8 mouse cellular contexts compared by ENCODE assay signal in genomic region chr8:116992176-116992971, GRCm38 (mm10). TPM values are rescaled to one million over a fixed set of nuclear protein-coding genes. Genes with fewer than 3 reads are reported as not detected.
DNase-seq lines count a peak whose midpoint lies in the region; TF ChIP-seq lines count a peak whose summit lies in the region.

No protein-coding gene starts in this region.

- intact Hi-C loops in left cerebral cortex, postnatal 4 days (cut with DNase I), result no loop called here

- no peak for TF ChIP-seq CTCF in kidney, adult 2 months (conservative IDR thresholded peaks at IDR 0.05; ENCODE audit: insufficient read depth, insufficient read length, low read depth, low read length)

- H3K9me3 ChIP-seq in midbrain, embryonic 10.5 days (replicated peaks), result no peaks in the 10 kb centered on the region

- 3% methylated on average over 23 of the region's 23 CpGs for WGBS in kidney, adult 2 months
- 17% methylated on average over 23 of the region's 23 CpGs for WGBS in midbrain, embryonic 10.5 days

- H3K4me3 ChIP-seq in kidney, adult 2 months (ENCODE audit: insufficient read depth, low read depth, low read length), result peak overlapping the region; percentile 80
- H3K4me3 ChIP-seq in midbrain, embryonic 10.5 days, result peak overlapping the region; percentile 77

- peak; percentile 7 for DNase-seq in left cerebral cortex, postnatal 4 days
- no peak for DNase-seq in left cerebral cortex, adult 8-10 months (ENCODE audit: low spot score in 2 of 2)
- DNase-seq in Muller cell, postnatal 12 days (ENCODE audit: inconsistent ontology term), result peak; percentile 74
- DNase-seq in fibroblast of lung, adult 2 months (ENCODE audit: low read depth), result peak; percentile 31
- peak; percentile 93 for DNase-seq in kidney, adult 2 months
- peak; percentile 25 for DNase-seq in midbrain, embryonic 10.5 days (ENCODE audit: low spot score)
- DNase-seq in yolk sac, embryonic 10.5 days (ENCODE audit: low spot score), result peak; percentile 73
- DNase-seq in frontal cortex, postnatal 25 days (ENCODE audit: low spot score in 2 of 2), result no peak

- H3K27ac ChIP-seq in kidney, adult 2 months (ENCODE audit: insufficient read depth, low read depth, low read length), result peak overlapping the region; percentile 86
- H3K27ac ChIP-seq in midbrain, embryonic 10.5 days (replicated peaks), result peak overlapping the region; percentile 85

- H3K27me3 ChIP-seq in kidney, adult 2 months (replicated peaks; ENCODE audit: control insufficient read depth, insufficient read depth, low read length), result no peaks in the 10 kb centered on the region
- no peaks in the 10 kb centered on the region for H3K27me3 ChIP-seq in midbrain, embryonic 10.5 days (ENCODE audit: low read depth, poor library complexity, severe bottlenecking)

- peaks cover 12% of the 10 kb centered on the region; the same call in 1 of the 2 replicates for H3K4me1 ChIP-seq in kidney, adult 2 months (ENCODE audit: control insufficient read depth, insufficient read depth, low read length)
- peaks cover 28% of the 10 kb centered on the region for H3K4me1 ChIP-seq in midbrain, embryonic 10.5 days

- peak; percentile 60 for TF ChIP-seq POLR2A in kidney, adult 2 months (IDR thresholded peaks at IDR 0.05; ENCODE audit: low read depth, low read length)

- no peaks in the 10 kb centered on the region for H3K36me3 ChIP-seq in kidney, adult 2 months (ENCODE audit: control insufficient read depth, insufficient read depth, low read length)
- peaks cover 33% of the 10 kb centered on the region for H3K36me3 ChIP-seq in midbrain, embryonic 10.5 days

RNA-seq across cellular contexts. Expression of gene Gcsh, which starts 1.0 kb away (rescaled TPM):
- 10 to 100 TPM; 34.8 to 39.4 TPM for total RNA-seq in left cerebral cortex, postnatal 4 days (2021)
- total RNA-seq in left cerebral cortex, adult 8-10 months (2022), result 10 to 100 TPM; 40.5 to 44.8 (median 42.6) TPM
- polyA plus RNA-seq in kidney, adult 2 months (2012; rRNA removed), result 96.5 and 113 TPM in 2 replicates
- 171 and 194 TPM in 2 replicates for polyA plus RNA-seq in midbrain, embryonic 10.5 days (2016; fragmentation: Nextera tagmentation; extraction: Ambion mirVana)

RNA-seq across cellular contexts. Expression of gene 1700030J22Rik, which starts 13.6 kb away (rescaled TPM):
- 10 to 100 TPM; 11.9 to 13.3 TPM for total RNA-seq in left cerebral cortex, postnatal 4 days (2021)
- 10 to 100 TPM; 10.7 to 11.9 (median 11.3) TPM for total RNA-seq in left cerebral cortex, adult 8-10 months (2022)
- 1.4 TPM in 2 replicates for polyA plus RNA-seq in kidney, adult 2 months (2012; rRNA removed)
- 2.8 and 3.6 TPM in 2 replicates for polyA plus RNA-seq in midbrain, embryonic 10.5 days (2016; fragmentation: Nextera tagmentation; extraction: Ambion mirVana)

RNA-seq across cellular contexts. Expression of gene Atmin, which starts 49.2 kb away (rescaled TPM):
- total RNA-seq in left cerebral cortex, postnatal 4 days (2021), result 10 to 100 TPM; 27.7 to 30.1 TPM
- 10 to 100 TPM; 66.7 to 75.1 (median 71.3) TPM for total RNA-seq in left cerebral cortex, adult 8-10 months (2022)
- polyA plus RNA-seq in kidney, adult 2 months (2012; rRNA removed), result 15.9 and 17.1 TPM in 2 replicates
- 12.6 and 15.3 TPM in 2 replicates for polyA plus RNA-seq in midbrain, embryonic 10.5 days (2016; fragmentation: Nextera tagmentation; extraction: Ambion mirVana)

Comparison
In these comparisons a context has a peak if more than half of its experiments do, and no peak if none do; other contexts are left out.
1. DNase-seq: peak in left cerebral cortex, postnatal 4 days (single experiment), Muller cell, postnatal 12 days (single experiment), fibroblast of lung, adult 2 months (single experiment), kidney, adult 2 months (single experiment), midbrain, embryonic 10.5 days (single experiment) and yolk sac, embryonic 10.5 days (single experiment); none in left cerebral cortex, adult 8-10 months (0 of 2) and frontal cortex, postnatal 25 days (0 of 2).